In genomic region chr12:55599639-55600502, GRCm38 (mm10) we compare ENCODE assay signal across 9 mouse cellular contexts. TPM values are rescaled to one million over a fixed set of nuclear protein-coding genes. Genes with fewer than 3 reads are reported as not detected.
DNase-seq lines count a peak whose midpoint lies in the region; ATAC-seq lines count a peak whose summit lies in the region.
"Had no signal": no experiment of that assay in that cellular context is flagged by ENCODE, and none has a peak within 500 bp of the region (broad histone marks: within the 10 kb centered on the region; RNA-seq: fewer than 3 reads in every experiment).

No protein-coding gene starts in this region.

- H3K9ac ChIP-seq in liver, embryonic 11.5 days (ENCODE audit: low read depth, low read length) = no peak overlapping the region
- peak overlapping the region; percentile 62 for H3K9ac ChIP-seq in midbrain, embryonic 16.5 days (ENCODE audit: low read depth, low read length)
- H3K9ac ChIP-seq in stomach, embryonic 16.5 days (ENCODE audit: low read length) = no peak overlapping the region

- no peak overlapping the region for H3K27ac ChIP-seq in liver, embryonic 11.5 days (ENCODE audit: low read depth, low read length)
- H3K27ac ChIP-seq in midbrain, embryonic 16.5 days (ENCODE audit: low read length) = no peak overlapping the region
- H3K27ac ChIP-seq in stomach, embryonic 16.5 days (ENCODE audit: low read length) = no peak overlapping the region

- H3K9me3 ChIP-seq in liver, embryonic 11.5 days (ENCODE audit: control insufficient read depth, low read length) = no peaks in the 10 kb centered on the region
- H3K9me3 ChIP-seq in midbrain, embryonic 16.5 days (replicated peaks; ENCODE audit: control insufficient read depth, low read length, poor library complexity, severe bottlenecking) = no peaks in the 10 kb centered on the region
- no peaks in the 10 kb centered on the region for H3K9me3 ChIP-seq in stomach, embryonic 16.5 days (replicated peaks; ENCODE audit: control insufficient read depth, low read length)

- WGBS in liver, embryonic 11.5 days = 2% methylated on average over 102 of the region's 109 CpGs
- under 1% methylated on average over 102 of the region's 109 CpGs for WGBS in midbrain, embryonic 16.5 days
- WGBS in stomach, embryonic 16.5 days = 1% methylated on average over 107 of the region's 109 CpGs

- peak overlapping the region; percentile 52 for H3K4me3 ChIP-seq in liver, embryonic 11.5 days (ENCODE audit: low read depth, low read length)
- peak overlapping the region; percentile 45 for H3K4me3 ChIP-seq in midbrain, embryonic 16.5 days (ENCODE audit: low read depth, low read length)
- peak overlapping the region; percentile 47 for H3K4me3 ChIP-seq in stomach, embryonic 16.5 days (replicated peaks; ENCODE audit: low read length)

- no peak for DNase-seq in frontal cortex, adult 2 months (ENCODE audit: extremely low spot score in 1 of 2, low spot score in 1 of 2)
- peak; percentile 30 to 40 for DNase-seq in cerebellum, postnatal 25 days
- DNase-seq in gastrocnemius, postnatal 25 days = peak; percentile 28
- peak; percentile 49 for DNase-seq in induced T-regulatory cell, adult 2 months (ENCODE audit: low read depth)
- DNase-seq in liver, embryonic 11.5 days (ENCODE audit: low spot score) = peak; percentile 85

- H3K27me3 ChIP-seq in liver, embryonic 11.5 days (replicated peaks; ENCODE audit: control insufficient read depth, insufficient read depth, low read length) = peaks cover 47% of the 10 kb centered on the region
- H3K27me3 ChIP-seq in midbrain, embryonic 16.5 days (ENCODE audit: control insufficient read depth, insufficient read depth, low read depth, low read length) = peaks cover 43% of the 10 kb centered on the region
- H3K27me3 ChIP-seq in stomach, embryonic 16.5 days (ENCODE audit: control insufficient read depth, insufficient read depth, low read length) = peaks cover 40% of the 10 kb centered on the region
- H3K27me3 ChIP-seq: CH12.LX had no signal

- peaks cover 12% of the 10 kb centered on the region for H3K4me1 ChIP-seq in liver, embryonic 11.5 days (replicated peaks; ENCODE audit: control insufficient read depth, insufficient read depth, low read length)
- peaks cover 24% of the 10 kb centered on the region for H3K4me1 ChIP-seq in midbrain, embryonic 16.5 days (ENCODE audit: control insufficient read depth, insufficient read depth, low read length)
- peaks cover 19% of the 10 kb centered on the region for H3K4me1 ChIP-seq in stomach, embryonic 16.5 days (ENCODE audit: control insufficient read depth, insufficient read depth, low read length)

- no peaks in the 10 kb centered on the region for H3K36me3 ChIP-seq in liver, embryonic 11.5 days (ENCODE audit: control insufficient read depth, insufficient read depth, low read length)
- no peaks in the 10 kb centered on the region for H3K36me3 ChIP-seq in midbrain, embryonic 16.5 days (ENCODE audit: control insufficient read depth, insufficient read depth, low read length)
- no peaks in the 10 kb centered on the region for H3K36me3 ChIP-seq in stomach, embryonic 16.5 days (ENCODE audit: control insufficient read depth, insufficient read depth, low read length)

- peak overlapping the region; percentile 89 for H3K4me2 ChIP-seq in liver, embryonic 11.5 days
- peak overlapping the region; percentile 97 for H3K4me2 ChIP-seq in midbrain, embryonic 16.5 days (ENCODE audit: low read length)
- H3K4me2 ChIP-seq in stomach, embryonic 16.5 days (ENCODE audit: low read depth, low read length) = peak overlapping the region; percentile 80

- ATAC-seq in frontal cortex, adult (ENCODE audit: low TSS enrichment) = peak; percentile 50
- peak; percentile 78 for ATAC-seq in liver, embryonic 11.5 days (replicated peaks; ENCODE audit: low FRiP score)
- ATAC-seq in midbrain, embryonic 16.5 days = peak; percentile 49
- peak; percentile 89 for ATAC-seq in stomach, embryonic 16.5 days (ENCODE audit: insufficient read depth, low FRiP score)

RNA-seq across cellular contexts. Expression of gene Insm2, which starts 0.6 kb away (rescaled TPM):
- polyA plus RNA-seq in frontal cortex, adult 2 months (2012; rRNA removed) = 0.20 and 0.21 TPM in 2 replicates
- not detected for total RNA-seq in gastrocnemius, postnatal 25 days (2021)
- polyA plus RNA-seq in liver, embryonic 11.5 days (2014; fragmentation: Nextera tagmentation; extraction: Ambion mirVana) = 0.05 TPM in 1 of 2 replicates, not detected in the other
- 1.0 and 1.5 TPM in 2 replicates for polyA plus RNA-seq in midbrain, embryonic 16.5 days (2015; fragmentation: Nextera tagmentation; extraction: Ambion mirVana)
- polyA plus RNA-seq in stomach, embryonic 16.5 days (2015; fragmentation: Nextera tagmentation; extraction: Ambion mirVana) = 0.21 TPM in 1 of 2 replicates, not detected in the other
- total RNA-seq: CH12.LX had no signal

RNA-seq across cellular contexts. Expression of gene Aldoart2, which starts 34.8 kb away (rescaled TPM):
- polyA plus RNA-seq in frontal cortex, adult 2 months (2012; rRNA removed) = not detected in 2 replicates
- under 1 TPM in 1 of 2 experiments, not detected in 1; 0.20 TPM for total RNA-seq in gastrocnemius, postnatal 25 days (2021)
- 0.10 and 0.27 TPM in 2 replicates for polyA plus RNA-seq in liver, embryonic 11.5 days (2014; fragmentation: Nextera tagmentation; extraction: Ambion mirVana)
- not detected in 2 replicates for polyA plus RNA-seq in midbrain, embryonic 16.5 days (2015; fragmentation: Nextera tagmentation; extraction: Ambion mirVana)
- not detected in 2 replicates for polyA plus RNA-seq in stomach, embryonic 16.5 days (2015; fragmentation: Nextera tagmentation; extraction: Ambion mirVana)
- total RNA-seq: CH12.LX had no signal

Comparison
In these comparisons a context has a peak if more than half of its experiments do, and no peak if none do; other contexts are left out.
1. DNase-seq: peak in cerebellum, postnatal 25 days (2 of 2), gastrocnemius, postnatal 25 days (single experiment), induced T-regulatory cell, adult 2 months (single experiment) and liver, embryonic 11.5 days (single experiment); none in frontal cortex, adult 2 months (0 of 2).
2. Peak in every context shown above with its lines, with median percentiles within 50 percentile points of each other: ATAC-seq, H3K4me2 ChIP-seq and H3K4me3 ChIP-seq.